Mouse (Mus musculus) liver, adult 2 months (tissue): Measurements from ENCODE around the gene Trim2. TPM values are rescaled to one million over a fixed set of nuclear protein-coding genes. Genes with fewer than 3 reads are reported as not detected.
A peak's percentile ranks its signal among the peaks of the same experiment; 100 is the strongest.

Experiments
- DNase-seq: peaks from one replicate; pipeline ENCODE4 v3.0.0-alpha.2; 2011; ENCODE audit warnings: low read depth, low spot score; ENCODE audit errors: extremely low read depth
- H3K27ac ChIP-seq: fragments of 200-500 bp; replicated peaks from 2 replicates; pipeline ENCODE4 v1.5.1; 2012; ENCODE audit warnings: low read depth, mild to moderate bottlenecking, control low read depth, inconsistent platforms, low read length; ENCODE audit not compliant: insufficient read depth
- H3K27me3 ChIP-seq: fragments of 200-500 bp; 2 replicates; pipeline ENCODE4 v1.6.1; 2012; ENCODE audit warnings: mild to moderate bottlenecking, moderate library complexity, low read length, inconsistent platforms; ENCODE audit not compliant: control insufficient read depth, insufficient read depth
- H3K36me3 ChIP-seq: fragments of 200-500 bp; 2 replicates; pipeline ENCODE4 v1.6.1; 2012; ENCODE audit warnings: low read length, inconsistent platforms; ENCODE audit not compliant: control insufficient read depth, insufficient read depth
- H3K4me1 ChIP-seq: fragments of 200-500 bp; 2 replicates; pipeline ENCODE4 v1.6.1; 2011; ENCODE audit warnings: low read length; ENCODE audit not compliant: control insufficient read depth, insufficient read depth
- H3K4me3 ChIP-seq: fragments of 200-500 bp; 2 replicates; pipeline ENCODE4 v1.5.1; 2011; ENCODE audit warnings: low read depth, mild to moderate bottlenecking, control low read depth, low read length, moderate library complexity; ENCODE audit not compliant: insufficient read depth
- H3K79me2 ChIP-seq: fragments of 200-500 bp; 2 replicates; pipeline ENCODE4 v1.6.1; 2012; ENCODE audit warnings: inconsistent platforms, mild to moderate bottlenecking, low read length, moderate library complexity; ENCODE audit not compliant: control insufficient read depth, insufficient read depth
- H3K9ac ChIP-seq: fragments of 200-500 bp; 2 replicates; pipeline ENCODE4 v1.6.1; 2012; ENCODE audit warnings: low read depth, mild to moderate bottlenecking, control low read depth, inconsistent platforms, low read length
- CTCF ChIP-seq: fragments of 200-500 bp; IDR thresholded peaks from 2 replicates; pipeline ENCODE4 v1.5.1; 2011; ENCODE audit warnings: low read depth, low read length, control low read depth
- POLR2A ChIP-seq: fragments of 200-500 bp; IDR thresholded peaks from 2 replicates; pipeline ENCODE4 v1.6.1; 2011; ENCODE audit warnings: low read length, control low read depth; ENCODE audit not compliant: insufficient read depth; ENCODE audit errors: extremely low read depth
- WGBS: fragments of 180-500 bp; shearing (Covaris S2); methylation state at CpG from one replicate; pipeline ENCODE4 v1.1.7; 2018; 5-methylcytosine and 5-hydroxymethylcytosine counted together
- polyA plus RNA-seq: library from polyadenylated mRNA; depleted of rRNA; stranded (reverse); fragments of >200 nt; gene quantifications from 2 replicates; pipeline ENCODE4 v1.2.3, GENCODE M21; 2012
- total RNA-seq: library from RNA; depleted of rRNA; stranded (reverse); fragments of >200 nt; gene quantifications from 2 replicates; pipeline ENCODE4 v1.2.3, GENCODE M21; 2014

Trim2 gene
- total and polyA plus RNA-seq, 2 experiments = 10.0 to 27.4 TPM

DNA sequence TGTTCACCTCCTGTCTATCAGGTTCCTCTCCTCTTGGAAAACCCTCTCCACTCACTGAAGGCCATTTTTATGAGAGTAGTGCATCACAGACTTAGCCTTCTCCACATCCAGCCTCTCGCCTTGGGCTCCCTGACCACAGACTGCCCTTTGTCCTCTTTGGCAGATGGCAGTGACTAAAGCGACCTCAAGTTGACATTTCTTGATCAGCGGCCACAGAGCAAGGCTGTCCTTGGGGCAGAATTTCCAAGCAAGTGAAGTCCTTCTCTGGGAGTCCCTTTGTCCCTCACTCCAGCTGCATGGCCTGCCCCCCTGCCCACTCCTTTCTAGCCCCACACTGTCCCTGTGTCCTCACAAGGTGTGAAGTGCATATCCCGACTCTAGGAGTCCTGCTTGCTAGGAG, 40.7 kb upstream of the Trim2 start:
- no peaks in the 10 kb centered on the region for H3K27me3 ChIP-seq
- no peak overlapping the region for H3K9ac ChIP-seq
- no peak for TF ChIP-seq CTCF
- no peak for TF ChIP-seq POLR2A
- H3K4me3 ChIP-seq = no peak overlapping the region
- H3K79me2 ChIP-seq = no peaks in the 10 kb centered on the region
- H3K36me3 ChIP-seq = no peaks in the 10 kb centered on the region
- DNase-seq = peak; percentile 53
- H3K4me1 ChIP-seq = peaks cover 8% of the 10 kb centered on the region
- 33% methylated on average over 4 of the region's 4 CpGs for WGBS
- H3K27ac ChIP-seq = no peak overlapping the region

DNA sequence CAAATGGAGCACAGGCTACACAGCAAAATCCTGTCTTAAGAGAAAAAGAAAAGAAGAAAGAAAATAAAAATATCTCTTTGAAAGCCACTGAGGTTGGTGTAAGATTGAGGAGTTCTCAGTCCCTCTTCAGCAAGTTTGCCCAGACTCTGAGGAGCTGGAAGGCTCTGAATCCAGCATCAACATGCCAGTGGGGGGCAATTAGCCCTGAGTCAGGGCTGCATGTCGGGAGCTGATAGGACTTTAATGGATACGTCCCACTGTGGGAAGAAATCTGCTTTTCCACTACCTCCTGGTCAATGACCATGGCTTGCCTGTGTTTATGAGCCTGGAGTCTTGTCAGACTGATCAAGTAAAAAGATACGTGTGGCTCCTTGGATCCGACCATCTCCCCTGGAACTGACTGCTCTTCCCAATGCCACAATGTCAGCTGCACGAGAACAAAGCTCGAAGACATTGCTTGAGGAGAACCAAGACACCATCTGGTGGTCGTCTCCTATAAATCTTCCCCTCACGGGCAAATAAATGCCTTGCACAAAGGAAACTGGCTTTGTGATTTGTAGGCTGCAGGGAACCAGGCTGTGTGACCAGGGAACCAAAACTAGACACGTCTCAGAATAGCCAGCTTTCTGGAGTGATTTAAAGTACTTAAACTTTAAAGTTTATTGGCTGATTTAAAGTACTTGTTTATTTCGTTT, 39.9 kb upstream of the Trim2 start:
- H3K79me2 ChIP-seq = no peaks in the 10 kb centered on the region
- H3K27me3 ChIP-seq = no peaks in the 10 kb centered on the region
- no peak overlapping the region for H3K9ac ChIP-seq
- TF ChIP-seq CTCF (no peak), POLR2A (no peak)
- H3K36me3 ChIP-seq = no peaks in the 10 kb centered on the region
- 67% methylated on average over 10 of the region's 10 CpGs for WGBS
- no peak overlapping the region for H3K4me3 ChIP-seq
- no peak for DNase-seq
- no peak overlapping the region for H3K27ac ChIP-seq
- peaks cover 8% of the 10 kb centered on the region for H3K4me1 ChIP-seq

DNA sequence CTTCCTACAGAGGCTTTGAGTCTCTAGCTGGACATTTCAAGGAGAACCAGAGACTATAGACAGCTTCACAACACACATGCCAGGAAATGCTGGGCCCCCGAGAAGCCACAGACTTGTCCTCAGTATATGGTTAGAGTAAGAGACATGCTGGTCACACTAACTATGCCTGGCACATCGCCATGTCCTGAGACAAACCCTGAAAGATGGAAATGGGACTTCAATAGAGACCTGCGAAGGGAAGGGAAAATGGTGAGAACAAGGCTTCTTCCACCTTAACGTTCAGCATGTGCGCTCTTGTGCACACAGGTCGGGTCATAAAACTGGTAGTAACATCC, 38.9 kb upstream of the Trim2 start:
- TF ChIP-seq CTCF (no peak), POLR2A (no peak)
- WGBS = 71% methylated on average over 6 of the region's 6 CpGs
- no peak overlapping the region for H3K4me3 ChIP-seq
- peak overlapping the region; percentile 34 for H3K27ac ChIP-seq
- peaks cover 8% of the 10 kb centered on the region for H3K4me1 ChIP-seq
- no peaks in the 10 kb centered on the region for H3K79me2 ChIP-seq
- no peaks in the 10 kb centered on the region for H3K27me3 ChIP-seq
- DNase-seq = no peak
- no peak overlapping the region for H3K9ac ChIP-seq
- no peaks in the 10 kb centered on the region for H3K36me3 ChIP-seq

DNA sequence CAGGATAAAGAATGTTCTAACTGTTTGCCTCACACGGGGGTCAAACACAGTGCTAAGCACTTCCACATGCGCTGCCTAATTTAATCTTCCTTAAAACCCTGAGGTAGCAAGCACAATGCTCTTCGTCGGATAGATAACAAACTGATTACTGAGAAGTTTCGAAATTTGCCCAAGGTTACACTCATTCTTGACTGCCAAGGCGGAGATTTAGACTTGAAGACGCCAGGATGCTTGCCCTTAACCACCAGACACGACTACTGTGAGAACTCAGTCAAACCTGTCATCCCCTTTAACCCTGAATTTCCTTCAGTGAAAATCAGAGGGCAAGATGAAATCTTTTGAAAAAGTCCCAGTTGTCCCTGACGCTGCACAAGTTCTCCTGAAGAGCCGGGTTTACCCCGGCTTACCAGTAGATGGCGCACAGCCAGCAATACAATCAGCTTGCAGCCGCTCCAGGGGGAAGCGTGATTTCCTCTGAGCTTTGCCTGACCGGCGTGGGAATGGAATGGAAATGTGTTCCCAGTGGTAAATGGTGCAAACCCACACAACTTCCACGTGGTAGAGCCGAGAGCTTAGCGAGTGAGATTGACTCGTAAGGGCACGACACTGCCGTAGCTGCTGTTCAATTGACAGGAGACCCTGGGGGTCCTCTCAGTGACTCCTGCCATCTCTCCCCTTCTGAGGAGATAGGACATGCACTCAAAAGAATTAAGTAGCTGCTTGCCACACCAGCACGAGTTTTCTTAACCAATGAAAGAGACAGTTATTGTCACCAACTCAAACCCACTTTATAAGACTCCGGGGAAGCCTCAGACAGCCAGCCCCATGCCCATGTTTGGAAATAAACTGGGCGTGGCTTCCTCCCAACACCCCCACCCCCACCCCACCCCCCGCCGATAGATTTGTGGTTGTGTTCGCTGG, 38.3 kb upstream of the Trim2 start:
- Histone ChIP-seq H3K27me3 (no peaks in the 10 kb centered on the region), H3K27ac (peak overlapping the region; percentile 43)
- peak; percentile 60 for DNase-seq

DNA sequence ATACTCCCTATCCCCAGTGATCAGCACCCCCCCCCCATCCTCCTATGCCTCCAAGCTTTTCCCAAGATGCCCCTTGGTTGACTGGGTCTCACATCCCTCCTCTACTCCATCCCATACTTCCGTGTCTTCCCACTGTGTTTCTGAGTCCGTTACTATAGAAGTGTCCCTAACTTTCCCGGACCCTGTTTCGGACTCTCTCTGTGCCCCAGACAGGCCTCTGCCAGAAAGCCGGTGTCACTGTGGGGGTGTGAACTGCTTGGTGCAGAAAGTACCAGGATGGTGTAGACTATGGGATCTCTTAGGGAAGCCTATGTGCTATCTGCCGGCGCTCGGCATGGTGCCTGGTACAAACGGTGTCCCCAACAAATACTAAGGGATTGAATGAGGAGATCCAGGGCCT, 36.4 kb upstream of the Trim2 start:
- WGBS = 97% methylated on average over 9 of the region's 9 CpGs
- H3K79me2 ChIP-seq = no peaks in the 10 kb centered on the region
- H3K4me1 ChIP-seq = peaks cover 8% of the 10 kb centered on the region
- H3K4me3 ChIP-seq = no peak overlapping the region
- no peaks in the 10 kb centered on the region for H3K36me3 ChIP-seq
- H3K27ac ChIP-seq = no peak overlapping the region
- H3K27me3 ChIP-seq = no peaks in the 10 kb centered on the region
- DNase-seq = no peak
- TF ChIP-seq POLR2A (no peak), CTCF (no peak)
- no peak overlapping the region for H3K9ac ChIP-seq

More for the DNA sequence above, 38.3 kb upstream of the Trim2 start:
- Histone ChIP-seq H3K9ac (peak overlapping the region; percentile 28), H3K4me1 (peaks cover 8% of the 10 kb centered on the region), H3K79me2 (no peaks in the 10 kb centered on the region), H3K4me3 (no peak overlapping the region), H3K36me3 (no peaks in the 10 kb centered on the region)
- 5% methylated on average over 28 of the region's 28 CpGs for WGBS
- peak; percentile 91 for TF ChIP-seq CTCF
- TF ChIP-seq POLR2A = no peak
